Mouse (Mus musculus) hindbrain, embryonic 16.5 days (tissue): ENCODE results near the gene Zfp446. TPM values are rescaled to one million over a fixed set of nuclear protein-coding genes. Genes with fewer than 3 reads are reported as not detected.
"Not testable (repeated sequence)": the region's sequence is repeated elsewhere in the genome, so short reads cannot be mapped to it uniquely, and the experiment has no call there.

Source experiments
- ATAC-seq: fragments of 200-750 bp; cut with Nextera tagmentation; 2 replicates; pipeline ENCODE4 v1.8.0; 2017; ENCODE audit warnings: moderate TSS enrichment, moderate library complexity
- H3K27ac ChIP-seq: fragments of 300-500 bp; sonication (generic); 2 replicates; pipeline ENCODE4 v1.5.1; 2014; ENCODE audit warnings: low read depth, mild to moderate bottlenecking, control low read depth, low read length, moderate library complexity
- H3K27me3 ChIP-seq: fragments of 300-500 bp; sonication (generic); replicated peaks from 2 replicates; pipeline ENCODE4 v1.6.1; 2014; ENCODE audit warnings: low read length; ENCODE audit not compliant: control insufficient read depth, insufficient read depth
- H3K36me3 ChIP-seq: fragments of 300-500 bp; sonication (generic); 2 replicates; pipeline ENCODE4 v1.6.1; 2014; ENCODE audit warnings: mild to moderate bottlenecking, low read length, moderate library complexity, mixed read lengths; ENCODE audit not compliant: control insufficient read depth, insufficient read depth
- H3K4me1 ChIP-seq: fragments of 300-500 bp; sonication (generic); 2 replicates; pipeline ENCODE4 v1.6.1; 2014; ENCODE audit warnings: low read depth, low read length; ENCODE audit not compliant: control insufficient read depth, insufficient read depth
- H3K4me2 ChIP-seq: fragments of 300-500 bp; sonication (generic); 2 replicates; pipeline ENCODE4 v1.6.1; 2014; ENCODE audit warnings: mild to moderate bottlenecking, low read length, control low read depth, moderate library complexity
- H3K4me3 ChIP-seq: fragments of 300-500 bp; sonication (generic); 2 replicates; pipeline ENCODE4 v1.5.1; 2014; ENCODE audit warnings: mild to moderate bottlenecking, low read length, control low read depth, moderate library complexity
- H3K9ac ChIP-seq: fragments of 300-500 bp; sonication (generic); 2 replicates; pipeline ENCODE4 v1.6.1; 2014; ENCODE audit warnings: low read depth, mild to moderate bottlenecking, control low read depth, low read length, moderate library complexity
- H3K9me3 ChIP-seq: fragments of 300-500 bp; sonication (generic); 2 replicates; pipeline ENCODE4 v1.6.1; 2014; ENCODE audit warnings: mild to moderate bottlenecking, low read length, moderate library complexity; ENCODE audit not compliant: control insufficient read depth
- WGBS: fragments of 180-500 bp; shearing (Covaris S2); extraction: QIAGEN DNeasy Blood & Tissue Kit; methylation state at CpG from one replicate; pipeline ENCODE4 v1.1.7; 2014; 5-methylcytosine and 5-hydroxymethylcytosine counted together
- polyA plus RNA-seq: library from polyadenylated mRNA; unstranded; fragments of >200 nt; fragmentation: Nextera tagmentation; extraction: Ambion mirVana; gene quantifications from 2 replicates; pipeline ENCODE4 v1.2.1, GENCODE M21; 2015

Gene Zfp446
- 11.9 and 12.4 TPM in 2 replicates for polyA plus RNA-seq

- H3K9me3 ChIP-seq, result no peaks in the 10 kb centered on the region
- peak within 1 kb of the TSS; percentile 73 for H3K4me2 ChIP-seq
- H3K27me3 ChIP-seq, result no peaks in the 10 kb centered on the region
- H3K9ac ChIP-seq, result peak within 1 kb of the TSS; percentile 76
- H3K36me3 ChIP-seq, result no peaks in the 10 kb centered on the region
- H3K4me3 ChIP-seq, result peak within 1 kb of the TSS; percentile 65
- H3K27ac ChIP-seq, result peak within 1 kb of the TSS; percentile 97
- ATAC-seq, result peak; percentile 98
- peaks cover 11% of the 10 kb centered on the region for H3K4me1 ChIP-seq
- 0% methylated on average over 49 of the region's 49 CpGs for WGBS
Observed at GRCm38 (mm10) chr7:12977682-12978389, at the start of gene Zfp446. Gene Zfp446 (plus strand): TSS chr7:12977848.

- Histone ChIP-seq H3K27ac (no peak overlapping the region), H3K4me1 (no peaks in the 10 kb centered on the region), H3K4me3 (no peak overlapping the region), H3K27me3 (no peaks in the 10 kb centered on the region), H3K4me2 (no peak overlapping the region), H3K36me3 (no peaks in the 10 kb centered on the region), H3K9me3 (no peaks in the 10 kb centered on the region), H3K9ac (no peak overlapping the region)
- ATAC-seq, result no peak
- 42% methylated on average over 4 of the region's 4 CpGs for WGBS
Observed at GRCm38 (mm10) chr7:12933615-12934140, 44.0 kb upstream of the Zfp446 start.

- 94% methylated on average over 3 of the region's 3 CpGs for WGBS
- Histone ChIP-seq H3K4me1 (no peaks in the 10 kb centered on the region), H3K4me2 (no peak overlapping the region), H3K36me3 (no peaks in the 10 kb centered on the region), H3K27ac (no peak overlapping the region), H3K9ac (no peak overlapping the region), H3K9me3 (no peaks in the 10 kb centered on the region), H3K4me3 (no peak overlapping the region), H3K27me3 (no peaks in the 10 kb centered on the region)
- no peak for ATAC-seq
Observed at GRCm38 (mm10) chr7:12934808-12935207, 42.8 kb upstream of the Zfp446 start.

- WGBS, result 84% methylated on average over 4 of the region's 4 CpGs
- H3K4me1 ChIP-seq, H3K9ac ChIP-seq, H3K4me3 ChIP-seq, H3K9me3 ChIP-seq, H3K27me3 ChIP-seq, H3K4me2 ChIP-seq, H3K27ac ChIP-seq, H3K36me3 ChIP-seq, ATAC-seq: not testable (repeated sequence)
Observed at GRCm38 (mm10) chr7:12937254-12937803, 40.3 kb upstream of the Zfp446 start.

GRCm38 (mm10) chr7:12940599-12940998 is 37.0 kb upstream of the Zfp446 start:
- ATAC-seq, result no peak
- Histone ChIP-seq H3K9ac (no peak overlapping the region), H3K27me3 (no peaks in the 10 kb centered on the region), H3K27ac (no peak overlapping the region), H3K4me1 (no peaks in the 10 kb centered on the region), H3K9me3 (no peaks in the 10 kb centered on the region), H3K4me2 (no peak overlapping the region), H3K4me3 (no peak overlapping the region), H3K36me3 (no peaks in the 10 kb centered on the region)
- WGBS, result 85% methylated on average over 4 of the region's 4 CpGs

- no peak overlapping the region for H3K4me2 ChIP-seq
- H3K4me3 ChIP-seq, result no peak overlapping the region
- H3K36me3 ChIP-seq, result no peaks in the 10 kb centered on the region
- H3K4me1 ChIP-seq, result no peaks in the 10 kb centered on the region
- no peak for ATAC-seq
- H3K9me3 ChIP-seq, result no peaks in the 10 kb centered on the region
- no peaks in the 10 kb centered on the region for H3K27me3 ChIP-seq
- no peak overlapping the region for H3K27ac ChIP-seq
- no peak overlapping the region for H3K9ac ChIP-seq
Observed at GRCm38 (mm10) chr7:12943488-12943887, 34.2 kb upstream of the Zfp446 start.

GRCm38 (mm10) chr7:12949032-12949871 is 28.4 kb upstream of the Zfp446 start:
- Histone ChIP-seq H3K9ac (peak overlapping the region; percentile 72), H3K27ac (peak overlapping the region; percentile 83), H3K4me1 (peaks cover 9% of the 10 kb centered on the region), H3K4me3 (peak overlapping the region; percentile 48), H3K36me3 (no peaks in the 10 kb centered on the region), H3K4me2 (peak overlapping the region; percentile 93), H3K27me3 (no peaks in the 10 kb centered on the region), H3K9me3 (no peaks in the 10 kb centered on the region)
- ATAC-seq, result peak; percentile 98
- 8% methylated on average over 35 of the region's 35 CpGs for WGBS

GRCm38 (mm10) chr7:12949872-12950229 is 27.8 kb upstream of the Zfp446 start:
- H3K4me1 ChIP-seq, result peaks cover 9% of the 10 kb centered on the region
- peak overlapping the region; percentile 72 for H3K9ac ChIP-seq
- H3K27me3 ChIP-seq, result no peaks in the 10 kb centered on the region
- peak overlapping the region; percentile 93 for H3K4me2 ChIP-seq
- H3K4me3 ChIP-seq, result peak overlapping the region; percentile 48
- H3K9me3 ChIP-seq, result no peaks in the 10 kb centered on the region
- 11% methylated on average over 16 of the region's 16 CpGs for WGBS
- H3K27ac ChIP-seq, result peak overlapping the region; percentile 81
- peak; percentile 12 for ATAC-seq
- H3K36me3 ChIP-seq, result no peaks in the 10 kb centered on the region

GRCm38 (mm10) chr7:12954896-12955295 is 22.8 kb upstream of the Zfp446 start:
- Histone ChIP-seq H3K36me3 (no peaks in the 10 kb centered on the region), H3K4me2 (no peak overlapping the region), H3K9me3 (no peaks in the 10 kb centered on the region), H3K4me1 (peaks cover 4% of the 10 kb centered on the region), H3K27me3 (no peaks in the 10 kb centered on the region), H3K27ac (no peak overlapping the region), H3K4me3 (no peak overlapping the region), H3K9ac (no peak overlapping the region)
- no peak for ATAC-seq
- 49% methylated on average over 3 of the region's 3 CpGs for WGBS
